Mouse (Mus musculus): ENCODE data around the gene Amz2. TPM values are rescaled to one million over a fixed set of nuclear protein-coding genes. Genes with fewer than 3 reads are reported as not detected.

Gene Amz2
- polyA plus RNA-seq, 1 experiment from 2014 or later = 46.6 TPM

DNA sequence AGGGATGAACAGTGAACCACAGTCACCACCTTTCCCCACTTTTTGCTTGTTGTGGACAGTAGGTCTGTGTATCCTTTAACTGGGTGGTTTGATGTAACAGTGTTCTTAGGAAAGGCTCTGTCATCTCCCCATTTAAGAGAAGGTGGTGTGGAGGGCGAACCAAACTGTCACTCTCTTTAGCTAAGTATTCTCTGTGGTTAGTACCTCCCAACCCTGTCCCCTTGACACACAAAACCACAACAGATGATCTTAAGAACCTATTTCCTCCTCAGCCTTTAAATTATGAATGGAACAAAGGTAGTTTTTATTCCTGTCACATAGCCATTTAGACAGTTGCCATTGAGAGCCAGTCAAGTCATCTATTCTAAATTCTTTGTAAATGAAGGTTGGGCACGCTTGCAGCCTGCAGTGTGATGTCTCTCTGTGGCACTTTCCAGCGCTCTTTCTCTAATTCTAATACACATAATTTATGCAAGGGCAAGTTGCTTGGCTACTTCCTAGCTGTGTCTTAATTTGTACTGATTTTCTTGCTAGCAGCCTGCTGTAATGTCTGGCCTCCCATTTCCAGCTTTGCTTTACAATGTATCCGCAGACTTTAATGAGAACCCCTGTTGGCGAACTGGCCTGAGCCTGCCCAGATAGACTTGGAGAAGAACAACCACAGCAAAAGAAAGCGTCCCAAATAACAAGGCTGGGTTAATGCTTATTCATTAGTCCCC is 71.4 kb downstream of the Amz2 start:
- Histone ChIP-seq H3K27ac (ENCODE audit: low read depth, low read length) (no peak overlapping the region), H3K36me3 (ENCODE audit: control insufficient read depth, insufficient read depth, low read length) (no peaks in the 10 kb centered on the region), H3K9ac (ENCODE audit: low read length) (no peak overlapping the region), H3K9me3 (ENCODE audit: control insufficient read depth, low read length) (no peaks in the 10 kb centered on the region), H3K4me2 (ENCODE audit: low read depth) (no peak overlapping the region), H3K4me1 (ENCODE audit: control insufficient read depth, insufficient read depth, low read length) (peaks cover 5% of the 10 kb centered on the region; the same call in 1 of the 2 replicates), H3K4me3 (ENCODE audit: low read depth, low read length) (no peak overlapping the region), H3K27me3 (ENCODE audit: control insufficient read depth, insufficient read depth, low read length) (no peaks in the 10 kb centered on the region)
- 61% methylated on average over 6 of the region's 6 CpGs for WGBS
- no peak for ATAC-seq (ENCODE audit: insufficient read depth, low FRiP score, low TSS enrichment)
- DNase-seq (ENCODE audit: low spot score) = no peak

- H3K36me3 ChIP-seq (ENCODE audit: control insufficient read depth, insufficient read depth, low read length) = no peaks in the 10 kb centered on the region
- WGBS = 72% methylated on average over 9 of the region's 9 CpGs
- H3K4me3 ChIP-seq (ENCODE audit: low read depth, low read length) = no peak overlapping the region
- peaks cover 5% of the 10 kb centered on the region; the same call in 1 of the 2 replicates for H3K4me1 ChIP-seq (ENCODE audit: control insufficient read depth, insufficient read depth, low read length)
- no peaks in the 10 kb centered on the region for H3K9me3 ChIP-seq (ENCODE audit: control insufficient read depth, low read length)
- no peak overlapping the region for H3K4me2 ChIP-seq (ENCODE audit: low read depth)
- ATAC-seq (ENCODE audit: insufficient read depth, low FRiP score, low TSS enrichment) (no peak), DNase-seq (ENCODE audit: low spot score) (no peak)
- no peak overlapping the region for H3K9ac ChIP-seq (ENCODE audit: low read length)
- H3K27me3 ChIP-seq (ENCODE audit: control insufficient read depth, insufficient read depth, low read length) = no peaks in the 10 kb centered on the region
- no peak overlapping the region for H3K27ac ChIP-seq (ENCODE audit: low read depth, low read length)
Observed at GRCm38 (mm10) chr11:109497990-109498389, 72.2 kb downstream of the Amz2 start.

DNA sequence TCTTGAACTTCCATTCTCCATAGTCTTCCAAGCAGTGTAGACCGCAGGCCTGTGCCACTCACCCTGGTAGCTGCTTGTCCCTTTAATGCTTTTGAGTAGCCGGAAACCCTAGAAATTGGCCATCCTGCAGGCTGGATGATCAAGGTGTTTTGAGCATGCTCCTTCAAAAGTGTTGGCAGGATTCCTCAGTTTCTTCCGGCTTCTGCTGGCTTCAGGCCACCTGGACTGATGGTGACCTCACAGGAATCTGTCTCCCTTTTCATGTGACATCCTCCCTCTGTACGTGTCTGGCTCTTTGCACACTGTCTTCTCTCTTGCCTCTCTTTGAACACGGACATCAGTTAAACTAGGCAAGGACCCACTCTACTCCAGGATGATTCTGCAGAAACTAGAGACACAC is 74.5 kb downstream of the Amz2 start:
- Histone ChIP-seq H3K4me2 (ENCODE audit: low read depth) (no peak overlapping the region), H3K27me3 (ENCODE audit: control insufficient read depth, insufficient read depth, low read length) (no peaks in the 10 kb centered on the region), H3K4me3 (ENCODE audit: low read depth, low read length) (no peak overlapping the region), H3K27ac (ENCODE audit: low read depth, low read length) (no peak overlapping the region), H3K4me1 (ENCODE audit: control insufficient read depth, insufficient read depth, low read length) (peaks cover 4% of the 10 kb centered on the region; the same call in 1 of the 2 replicates), H3K9ac (ENCODE audit: low read length) (no peak overlapping the region), H3K9me3 (ENCODE audit: control insufficient read depth, low read length) (no peaks in the 10 kb centered on the region), H3K36me3 (ENCODE audit: control insufficient read depth, insufficient read depth, low read length) (no peaks in the 10 kb centered on the region)
- DNase-seq (ENCODE audit: low spot score) = no peak
- no peak for ATAC-seq (ENCODE audit: insufficient read depth, low FRiP score, low TSS enrichment)
- 90% methylated on average over 5 of the region's 5 CpGs for WGBS

Small RNAs within 50 kb of the gene (microRNA-seq; reads per million reads assigned to microRNA genes)
- gene Gm25540 = not detected

Other genes with a start within 250 kb of the Amz2 start
- 1.1 and 1.5 TPM in 2 replicates for gene Rgs9, start 127.8 kb upstream of the Amz2 start, polyA plus RNA-seq (2014; fragmentation: Nextera tagmentation; extraction: Ambion mirVana)
- gene Gna13, start 63.1 kb upstream of the Amz2 start, polyA plus RNA-seq (2014; fragmentation: Nextera tagmentation; extraction: Ambion mirVana) = 19.9 and 23.4 TPM in 2 replicates
- gene 9930022D16Rik, start 12.0 kb upstream of the Amz2 start, polyA plus RNA-seq (2014; fragmentation: Nextera tagmentation; extraction: Ambion mirVana) = not detected in 2 replicates
- 1.9 and 2.3 TPM in 2 replicates for gene Arsg, start 47.4 kb downstream of the Amz2 start, polyA plus RNA-seq (2014; fragmentation: Nextera tagmentation; extraction: Ambion mirVana)
- 3.2 and 3.3 TPM in 2 replicates for gene Slc16a6, start 47.7 kb downstream of the Amz2 start, polyA plus RNA-seq (2014; fragmentation: Nextera tagmentation; extraction: Ambion mirVana)
- 11.4 and 12.2 TPM in 2 replicates for gene Wipi1, start 186.0 kb downstream of the Amz2 start, polyA plus RNA-seq (2014; fragmentation: Nextera tagmentation; extraction: Ambion mirVana)
- gene Prkar1a, start 223.5 kb downstream of the Amz2 start, polyA plus RNA-seq (2014; fragmentation: Nextera tagmentation; extraction: Ambion mirVana) = 442 and 461 TPM in 2 replicates